Mouse (Mus musculus) frontal cortex, postnatal 25 days (tissue): ENCODE results near the gene Mogat2.
A peak's percentile ranks its signal among the peaks of the same experiment; 100 is the strongest.

Source experiments
- DNase-seq, 2 experiments: peaks; one replicate each; pipeline ENCODE4 v3.0.0; 2022; ENCODE audit warnings: low spot score in 2 of 2

Gene Mogat2

GRCm38 (mm10) chr7:99238417-99238816, at the start of gene Mogat2:
Mogat2 (minus strand) TSS chr7:99238619.
- DNase-seq, result no peak

GRCm38 (mm10) chr7:99287287-99287686, 48.9 kb upstream of the Mogat2 start:
- no peak for DNase-seq

GRCm38 (mm10) chr7:99279586-99279985, 41.2 kb upstream of the Mogat2 start:
- DNase-seq, result no peak

GRCm38 (mm10) chr7:99278309-99278708, 39.9 kb upstream of the Mogat2 start:
- DNase-seq, result no peak

- no peak for DNase-seq
These were observed 38.3 kb upstream of the Mogat2 start for GRCm38 (mm10) chr7:99276679-99277078.

GRCm38 (mm10) chr7:99275131-99275530, 36.7 kb upstream of the Mogat2 start:
- DNase-seq, result no peak

GRCm38 (mm10) chr7:99271630-99272029, 33.2 kb upstream of the Mogat2 start:
- DNase-seq, result no peak

GRCm38 (mm10) chr7:99268951-99269945, 30.8 kb upstream of the Mogat2 start:
- DNase-seq, result no peak

- DNase-seq, result no peak
These were observed 30.1 kb upstream of the Mogat2 start for GRCm38 (mm10) chr7:99268506-99268900.

GRCm38 (mm10) chr7:99267897-99268505, 29.6 kb upstream of the Mogat2 start:
- DNase-seq, result peak; percentile 60 to 74

GRCm38 (mm10) chr7:99267251-99267896, 29.0 kb upstream of the Mogat2 start, which contains the start of gene Map6:
Map6 (plus strand) TSS chr7:99267447.
- peak; percentile 45 to 56 for DNase-seq

- DNase-seq, result no peak
These were observed 26.2 kb upstream of the Mogat2 start for GRCm38 (mm10) chr7:99264597-99264996.

- DNase-seq, result no peak
These were observed 25.1 kb upstream of the Mogat2 start for GRCm38 (mm10) chr7:99263509-99263908.

- DNase-seq, result no peak
These were observed 23.5 kb upstream of the Mogat2 start for GRCm38 (mm10) chr7:99261900-99262299.

- DNase-seq, result peak; percentile 25 to 41
These were observed 16.6 kb upstream of the Mogat2 start for GRCm38 (mm10) chr7:99255006-99255405.

- no peak for DNase-seq
These were observed 12.0 kb upstream of the Mogat2 start for GRCm38 (mm10) chr7:99250386-99250785.

- no peak for DNase-seq
These were observed 11.1 kb upstream of the Mogat2 start for GRCm38 (mm10) chr7:99249582-99249911.

- DNase-seq, result no peak
These were observed 10.6 kb upstream of the Mogat2 start for GRCm38 (mm10) chr7:99248906-99249581.

- no peak for DNase-seq
These were observed 9.8 kb upstream of the Mogat2 start for GRCm38 (mm10) chr7:99248157-99248742.

- DNase-seq, result no peak
These were observed 3.7 kb upstream of the Mogat2 start for GRCm38 (mm10) chr7:99242097-99242496.

GRCm38 (mm10) chr7:99236888-99237660, 1.3 kb downstream of the Mogat2 start:
- DNase-seq, result no peak
